In the genomic region with DNA sequence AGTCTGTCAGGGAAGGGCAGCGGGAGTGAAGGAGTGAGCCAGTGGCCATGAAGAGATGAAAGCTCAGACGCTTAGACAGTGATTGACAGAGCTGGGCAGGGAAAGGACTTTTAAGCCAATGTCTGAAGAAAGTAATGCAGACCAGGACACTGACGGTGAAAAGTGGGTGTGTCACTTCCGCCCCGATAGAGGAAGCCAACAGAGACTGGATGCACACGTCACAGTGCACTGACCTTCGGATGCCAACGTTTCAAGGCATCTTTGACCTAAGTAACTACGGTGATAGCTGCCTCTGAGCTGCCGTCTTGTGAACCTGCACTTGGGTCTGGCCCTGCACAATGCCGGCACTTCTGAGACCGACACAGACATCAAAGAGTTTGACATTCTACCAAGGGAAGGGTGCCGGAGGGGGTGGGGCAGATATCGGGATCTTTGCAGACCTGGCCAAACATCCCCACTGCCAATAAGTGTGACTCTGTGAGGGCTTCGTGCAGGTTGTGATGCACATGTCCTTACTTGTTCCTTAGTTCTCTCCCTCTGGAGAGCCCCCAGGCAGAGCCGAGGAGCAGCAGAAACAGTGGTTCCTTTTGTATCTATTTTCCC, we compare ENCODE assay signal across 16 mouse cellular contexts. TPM values are rescaled to one million over a fixed set of nuclear protein-coding genes. Genes with fewer than 3 reads are reported as not detected.
DNase-seq lines count a peak whose midpoint lies in the region; ATAC-seq and TF ChIP-seq lines count a peak whose summit lies in the region.
"Had no signal": no experiment of that assay in that cellular context is flagged by ENCODE, and none has a peak within 500 bp of the region (broad histone marks: within the 10 kb centered on the region; RNA-seq: fewer than 3 reads in every experiment).

No protein-coding gene starts in this region.

- no peak for TF ChIP-seq CTCF in small intestine, adult 2 months (IDR thresholded peaks at IDR 0.05; ENCODE audit: extremely low read depth, insufficient read length, insufficient replicate concordance, low read depth, low read length)

- H3K4me1 ChIP-seq in heart, embryonic 13.5 days, result peaks cover 84% of the 10 kb centered on the region
- H3K4me1 ChIP-seq in megakaryocyte, embryonic 14.5 days, result peaks cover 91% of the 10 kb centered on the region
- H3K4me1 ChIP-seq in small intestine, adult 2 months (ENCODE audit: control insufficient read depth, insufficient read depth, insufficient read length, low read length), result peaks cover 36% of the 10 kb centered on the region

- no peaks in the 10 kb centered on the region for H3K9me3 ChIP-seq in heart, embryonic 13.5 days
- H3K9me3 ChIP-seq in megakaryocyte, embryonic 14.5 days, result no peaks in the 10 kb centered on the region

- no peak overlapping the region for H3K4me2 ChIP-seq in heart, embryonic 13.5 days
- H3K4me2 ChIP-seq: liver, embryonic 11.5 days had no signal

- intact Hi-C loops in heart, postnatal 25 days (cut with DNase I), result no loop called here

- 37% methylated on average over 16 of the region's 16 CpGs for WGBS in heart, embryonic 13.5 days
- 27% methylated on average over 16 of the region's 16 CpGs for WGBS in small intestine, adult 2 months

- no peak for DNase-seq in heart, postnatal 25 days (ENCODE audit: low spot score)
- DNase-seq in adrenal gland, postnatal 36 days, result peak; percentile 40 to 59
- no peak for DNase-seq in left cerebral cortex, adult 11 months (ENCODE audit: low spot score)
- DNase-seq: cerebellum, adult 9-10 months; gastrocnemius, postnatal 25 days; heart, postnatal 14 days; kidney, adult 11 months; lung, postnatal 4 days had no signal

- ATAC-seq in heart, embryonic 13.5 days (ENCODE audit: extremely low read depth, insufficient number of reproducible peaks, low FRiP score, low TSS enrichment), result no peak
- ATAC-seq in megakaryocyte, adult 5-6 weeks (ENCODE audit: poor library complexity, severe bottlenecking), result no peak

- peaks cover 18% of the 10 kb centered on the region for H3K36me3 ChIP-seq in heart, embryonic 13.5 days
- H3K36me3 ChIP-seq in megakaryocyte, embryonic 14.5 days (replicated peaks; ENCODE audit: low read length), result peaks cover 60% of the 10 kb centered on the region
- H3K36me3 ChIP-seq in small intestine, adult 2 months (ENCODE audit: control insufficient read depth, insufficient read depth, low read length), result 0 out of 2 replicates have a peak, but pooled peaks cover 2% of the 10 kb centered on the region

- no peak for TF ChIP-seq POLR2A in small intestine, adult 2 months (IDR thresholded peaks at IDR 0.05; ENCODE audit: low read depth, low read length)

- H3K4me3 ChIP-seq in heart, embryonic 13.5 days, result no peak overlapping the region
- H3K4me3 ChIP-seq in megakaryocyte, embryonic 14.5 days (replicated peaks), result peak overlapping the region; percentile 24
- peak overlapping the region; percentile 40 for H3K4me3 ChIP-seq in small intestine, adult 2 months (ENCODE audit: low read depth, low read length)
- H3K4me3 ChIP-seq: layer of hippocampus, adult 2 months had no signal

- H3K27me3 ChIP-seq in heart, embryonic 13.5 days (replicated peaks), result no peaks in the 10 kb centered on the region
- H3K27me3 ChIP-seq in megakaryocyte, embryonic 14.5 days (replicated peaks), result no peaks in the 10 kb centered on the region
- H3K27me3 ChIP-seq in small intestine, adult 2 months (ENCODE audit: control insufficient read depth, insufficient read depth, low read length), result no peaks in the 10 kb centered on the region

- H3K9ac ChIP-seq in heart, embryonic 13.5 days, result peak overlapping the region; percentile 30; the same call in 1 of the 2 replicates

- peak overlapping the region; percentile 97; the same call in 1 of the 2 replicates for H3K27ac ChIP-seq in heart, embryonic 13.5 days (replicated peaks)
- H3K27ac ChIP-seq in small intestine, adult 2 months (ENCODE audit: insufficient read depth, low read depth, low read length), result peak overlapping the region; percentile 66
- H3K27ac ChIP-seq: layer of hippocampus, adult 2 months had no signal

RNA-seq across cellular contexts. Expression of a gene that starts 17.4 kb away (rescaled TPM):
- polyA plus RNA-seq in heart, embryonic 13.5 days (2015; fragmentation: Nextera tagmentation; extraction: Ambion mirVana), result 15.7 and 20.7 TPM in 2 replicates
- 1 to 10 TPM; 2.3 to 3.5 TPM for total RNA-seq in heart, postnatal 25 days (2021)
- 13.9 and 46.5 TPM in 2 replicates for polyA plus RNA-seq in megakaryocyte, embryonic 14.5 days (2012; ENCODE audit: insufficient read depth, low replicate concordance)
- not detected in 2 replicates for total RNA-seq in megakaryocyte, adult 5-6 weeks (2015)
- not detected in 2 replicates for total RNA-seq in megakaryocyte, adult 5-6 weeks (2017)
- 1 to 10 TPM; 2.1 TPM for total RNA-seq in adrenal gland, postnatal 36 days (2021)
- 7.1 and 7.9 TPM in 2 replicates for polyA plus RNA-seq in small intestine, adult 2 months (2012; rRNA removed)

RNA-seq across cellular contexts. Expression of a gene that starts 40.9 kb away (rescaled TPM):
- 4.7 and 5.0 TPM in 2 replicates for polyA plus RNA-seq in heart, embryonic 13.5 days (2015; fragmentation: Nextera tagmentation; extraction: Ambion mirVana)
- under 1 TPM; 0.49 to 0.67 TPM for total RNA-seq in heart, postnatal 25 days (2021)
- polyA plus RNA-seq in megakaryocyte, embryonic 14.5 days (2012; ENCODE audit: insufficient read depth, low replicate concordance), result 0.65 TPM in 1 of 2 replicates, not detected in the other
- total RNA-seq in megakaryocyte, adult 5-6 weeks (2015), result not detected in 2 replicates
- not detected in 2 replicates for total RNA-seq in megakaryocyte, adult 5-6 weeks (2017)
- 1 to 10 TPM in 1 of 2 experiments, under 1 TPM in 1; 0.36 to 1.0 TPM for total RNA-seq in adrenal gland, postnatal 36 days (2021)
- polyA plus RNA-seq in small intestine, adult 2 months (2012; rRNA removed), result 0.27 and 1.0 TPM in 2 replicates
- total RNA-seq: gastrocnemius, postnatal 25 days had no signal

RNA-seq across cellular contexts. Expression of a gene that starts 55.4 kb away (rescaled TPM):
- not detected in 2 replicates for polyA plus RNA-seq in heart, embryonic 13.5 days (2015; fragmentation: Nextera tagmentation; extraction: Ambion mirVana)
- not detected for total RNA-seq in heart, postnatal 25 days (2021)
- polyA plus RNA-seq in megakaryocyte, embryonic 14.5 days (2012; ENCODE audit: insufficient read depth, low replicate concordance), result not detected in 2 replicates
- not detected in 2 replicates for total RNA-seq in megakaryocyte, adult 5-6 weeks (2015)
- total RNA-seq in megakaryocyte, adult 5-6 weeks (2017), result not detected in 2 replicates
- total RNA-seq in adrenal gland, postnatal 36 days (2021), result not detected
- polyA plus RNA-seq in small intestine, adult 2 months (2012; rRNA removed), result 6.0 TPM in 1 of 2 replicates, not detected in the other
- total RNA-seq: gastrocnemius, postnatal 25 days; heart, postnatal 14 days; layer of hippocampus, adult 2 months; left cerebral cortex, postnatal 14 days had no signal
- polyA plus RNA-seq: brain, embryonic 14.5 days; liver, embryonic 11.5 days had no signal

Comparison
In these comparisons a context has a peak if more than half of its experiments do, and no peak if none do; other contexts are left out.
1. DNase-seq: peak in adrenal gland, postnatal 36 days (2 of 2); none in heart, postnatal 25 days (single experiment) and left cerebral cortex, adult 11 months (single experiment).